Mouse (Mus musculus) layer of hippocampus, adult 6 months (tissue): ENCODE data around the gene Apoc1. TPM values are rescaled to one million over a fixed set of nuclear protein-coding genes. Genes with fewer than 3 reads are reported as not detected.

ENCODE experiments used
- long read RNA-seq, 2 experiments: library from polyadenylated mRNA; unstranded; transcript quantifications; one replicate each; pipeline ENCODE4 v2.0.0; 2019 to 2020
- polyA plus RNA-seq: library from polyadenylated mRNA; unstranded; fragments of <200 nt; fragmentation: Nextera tagmentation; gene quantifications from 2 replicates; pipeline ENCODE4 v1.2.3, GENCODE M21; 2021

Gene Apoc1
- polyA plus RNA-seq = 6.6 and 10.7 TPM in 2 replicates
- long read RNA-seq, experiment 1, partial matches to known transcripts = 0 of 3 reads
- long read RNA-seq, experiment 1, other reads (novel, unspliced or antisense) = 0 of 3 reads
- long read RNA-seq, experiment 2 = 0 reads

DNA sequence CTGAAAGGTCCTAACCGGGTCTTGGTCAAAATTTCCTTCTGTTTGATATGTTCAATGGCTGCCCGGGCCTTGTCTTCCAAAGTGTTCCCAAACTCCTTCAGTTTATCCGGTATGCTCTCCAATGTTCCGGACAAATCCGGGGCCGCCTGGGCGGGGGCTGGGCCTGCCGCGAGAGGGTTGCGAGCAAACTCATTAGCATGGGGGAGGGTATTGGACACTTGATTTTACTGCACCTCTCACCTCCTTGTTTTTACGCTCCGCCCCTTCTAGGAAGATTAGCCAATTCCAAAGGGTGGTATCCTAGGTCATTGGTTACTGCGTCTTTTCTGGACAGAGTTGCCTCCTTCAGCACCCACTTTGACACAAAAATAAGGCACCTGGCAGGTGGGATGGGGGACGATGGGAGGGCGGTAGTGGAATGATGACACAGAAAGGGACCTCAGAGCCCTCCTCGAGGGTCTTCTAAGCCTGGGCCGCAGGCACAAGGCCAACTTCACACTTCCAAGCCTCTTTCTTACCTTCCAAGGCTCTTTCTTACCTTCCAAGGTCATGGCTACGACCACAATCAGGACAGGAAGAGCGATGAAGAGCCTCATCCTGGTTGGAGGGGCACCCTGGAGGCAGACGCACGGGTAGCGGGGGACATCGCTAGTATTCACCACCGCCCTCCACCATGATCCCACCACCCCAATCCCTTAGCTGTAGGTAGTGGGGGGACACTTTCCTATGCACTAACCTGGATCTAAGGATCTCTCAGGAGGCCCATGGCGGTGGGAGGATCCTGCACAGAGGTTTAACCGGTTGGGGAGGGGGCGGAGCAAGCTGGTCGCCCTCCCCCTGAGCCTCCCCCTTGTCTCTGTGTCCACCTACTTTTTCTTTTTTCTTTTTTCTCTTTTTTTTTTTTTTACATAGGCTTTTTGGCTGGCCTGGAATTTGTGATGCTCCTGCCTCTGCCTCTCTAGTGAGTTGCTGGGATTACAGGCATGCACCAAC, at the start of gene Apoc1:
Gene Apoc1 (minus strand): TSS at position 788 of the 993 bp plus-strand sequence.

DNA sequence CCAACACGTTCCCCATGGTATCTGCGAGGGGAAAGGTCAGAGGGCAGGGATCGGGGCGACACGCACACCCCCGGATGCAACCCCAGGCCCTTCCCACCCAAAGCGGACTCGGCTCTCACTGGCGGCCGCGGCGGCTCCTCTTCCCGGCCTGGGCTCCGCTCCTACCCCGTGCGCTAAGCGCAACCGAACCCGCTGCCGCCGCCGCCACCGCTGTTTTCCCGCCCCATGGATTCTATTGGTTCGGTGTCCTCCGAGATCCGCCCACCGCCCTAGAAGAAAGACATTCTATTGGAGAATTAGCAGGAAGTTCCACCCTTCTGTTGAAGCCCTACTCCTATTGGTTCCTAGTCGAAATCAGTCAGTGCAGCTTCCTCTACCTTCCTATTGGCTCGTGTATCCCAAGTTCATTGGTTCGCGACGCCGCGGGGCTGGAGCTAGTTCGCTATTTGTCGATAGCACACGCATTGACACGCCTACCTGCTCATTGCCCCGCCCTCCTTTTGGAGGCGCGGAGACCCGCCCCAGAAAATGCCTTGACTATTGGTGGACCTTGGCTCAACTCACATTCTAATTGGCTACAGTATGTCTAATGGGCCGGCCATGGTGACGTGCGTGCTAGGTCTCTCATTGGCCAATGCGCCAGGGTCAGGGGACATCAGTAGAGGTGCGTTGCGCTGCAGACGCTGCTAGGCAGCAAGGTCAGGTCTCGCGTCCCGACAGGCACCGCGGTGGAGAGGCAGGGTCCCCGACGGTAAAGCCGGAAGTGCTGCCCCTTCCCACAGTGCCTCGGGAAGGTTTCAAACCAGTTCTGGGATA, 23.0 kb upstream of the Apoc1 start, which contains the start of gene Tomm40:
Gene Tomm40 (minus strand): TSS at position 200 of the 816 bp plus-strand sequence.

DNA sequence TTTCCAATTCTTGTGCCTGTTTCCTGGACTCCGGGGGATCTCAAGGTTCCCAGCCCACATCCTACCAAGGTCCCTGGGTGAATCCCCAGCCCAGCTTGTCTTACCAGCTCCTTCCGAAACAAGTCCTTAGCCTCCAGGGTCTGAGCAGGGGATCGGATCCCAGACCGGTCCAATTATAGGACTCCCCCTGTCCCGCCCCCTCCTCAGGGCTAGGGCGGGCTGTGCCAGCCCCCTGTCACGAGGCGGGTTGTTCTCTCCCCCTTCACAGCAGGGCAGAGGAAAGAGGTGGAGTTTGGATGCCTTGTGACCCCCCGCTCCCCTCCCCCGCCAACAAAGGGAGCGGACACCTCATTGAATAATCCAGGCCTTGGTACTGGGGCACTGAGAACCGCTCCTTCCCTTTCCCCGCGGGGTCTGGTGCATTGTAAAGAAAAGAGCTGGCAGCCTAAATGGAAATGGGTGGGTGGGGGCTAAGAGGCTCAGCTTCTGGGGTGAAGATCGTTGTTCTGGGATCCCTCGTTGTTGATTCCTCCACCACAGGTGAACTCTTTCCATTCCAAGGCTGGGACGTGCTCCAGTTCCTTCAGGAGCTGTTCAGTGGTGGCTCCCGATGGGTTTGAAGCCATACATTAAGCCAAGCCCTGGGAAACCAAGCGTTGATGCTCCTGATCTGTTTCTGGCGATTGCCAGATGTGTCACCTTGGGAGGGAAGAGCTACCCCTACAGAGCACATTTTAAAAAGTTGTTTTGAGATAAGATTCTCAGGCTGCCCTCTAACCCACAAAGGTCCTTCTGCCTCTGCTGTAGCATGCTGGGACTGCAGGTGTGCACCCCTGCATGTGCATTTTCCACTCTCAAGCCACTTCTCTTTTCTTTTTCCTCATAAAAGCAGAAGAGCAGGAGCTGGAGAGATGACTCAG, 6.7 kb upstream of the Apoc1 start, which contains the start of gene Apoe:
Gene Apoe (minus strand): TSS at position 282 of the 920 bp plus-strand sequence.

DNA sequence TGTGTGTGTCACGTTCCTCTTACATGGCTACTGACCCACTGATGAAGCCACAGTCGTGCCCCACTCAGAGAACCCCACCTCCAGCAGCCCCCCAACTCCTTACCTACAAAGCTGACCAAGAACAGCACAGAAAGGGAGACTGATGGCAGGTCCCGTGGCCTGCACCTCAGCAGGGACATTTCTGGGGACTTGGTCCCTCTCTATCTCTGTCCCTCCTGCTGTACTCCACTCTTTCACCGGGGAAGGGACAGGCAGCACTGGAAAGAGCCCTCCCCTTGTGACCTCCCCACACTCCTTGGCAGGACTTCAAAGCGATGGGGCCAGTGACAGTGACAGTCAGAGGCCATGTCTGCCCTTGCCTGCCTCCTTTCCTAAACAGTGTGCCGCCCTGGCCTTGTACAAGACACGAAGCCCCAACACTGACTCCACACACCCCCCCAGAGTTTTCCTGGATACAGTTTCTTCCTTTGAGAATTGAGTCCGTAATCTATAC, 11.2 kb downstream of the Apoc1 start, which contains the start of the genes Gm44805 and Apoc4:
Gene Gm44805 (minus strand): TSS at position 222 of the 493 bp plus-strand sequence.
Gene Apoc4 (minus strand): TSS at position 278 of the 493 bp plus-strand sequence.

DNA sequence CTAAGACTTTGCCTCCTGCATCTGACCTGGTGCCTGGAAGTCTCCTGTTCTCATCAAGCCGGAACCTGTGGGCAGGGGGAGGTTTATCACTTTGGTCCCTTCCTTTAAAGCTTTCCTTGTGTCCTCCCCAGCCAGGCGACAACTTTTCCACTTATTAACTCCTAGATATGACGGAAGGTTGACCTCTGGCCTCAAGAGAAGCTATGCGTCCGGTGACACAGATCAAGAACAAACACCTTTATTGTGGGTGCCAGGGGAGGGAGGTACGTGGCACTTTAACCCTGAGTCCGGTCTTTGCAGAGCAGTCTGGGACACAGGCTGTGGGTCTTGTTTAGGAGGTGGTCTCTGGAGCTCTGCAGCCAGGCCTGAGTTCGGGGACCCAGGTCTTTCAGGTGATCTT, 14.6 kb downstream of the Apoc1 start, which contains the start of gene Apoc2:
Gene Apoc2 (minus strand): TSS at position 70 of the 400 bp plus-strand sequence.

DNA sequence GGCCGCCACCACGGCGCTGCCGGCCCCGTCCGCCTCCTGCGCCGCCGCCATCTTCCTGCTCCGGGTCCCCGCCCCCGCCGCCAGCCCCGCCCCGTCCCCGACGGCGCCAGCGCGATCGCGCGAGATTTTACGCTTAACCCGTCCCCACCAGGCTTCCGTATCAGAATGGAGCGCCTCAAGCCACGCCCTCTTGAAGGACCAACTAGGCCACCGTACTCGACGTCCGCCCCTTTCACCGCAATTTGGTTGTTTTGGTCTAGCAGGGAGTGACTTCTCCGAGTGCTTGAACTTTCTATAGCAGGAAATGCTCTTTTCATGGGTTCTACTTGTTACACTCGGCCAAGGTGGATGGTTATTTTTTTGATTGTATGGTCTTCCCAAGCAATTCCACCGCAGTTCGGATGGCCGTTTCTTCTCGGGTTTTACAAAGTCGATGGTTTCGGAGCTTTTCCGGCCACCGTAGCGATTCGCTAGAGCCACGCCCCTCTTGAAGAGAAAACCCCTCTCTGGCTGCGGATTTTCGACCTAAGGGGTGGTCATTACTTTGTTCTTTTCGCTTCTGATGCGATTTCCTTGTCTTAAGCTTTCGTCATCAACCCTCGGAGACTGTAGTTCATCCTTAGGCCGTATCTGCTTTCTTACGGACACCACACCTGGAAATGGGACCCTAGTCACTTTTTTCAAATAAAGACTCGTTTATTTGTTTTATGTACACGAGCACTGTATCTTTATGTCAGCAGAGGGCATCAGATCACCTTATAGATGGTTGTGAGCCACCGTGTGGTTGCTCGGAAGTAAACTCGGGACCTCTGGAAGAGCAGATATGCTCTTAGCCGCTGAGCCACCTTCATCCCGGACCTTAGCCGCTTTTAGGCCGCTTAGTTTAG, 27.3 kb downstream of the Apoc1 start, which contains the start of gene Clptm1:
Gene Clptm1 (minus strand): TSS at position 79 of the 887 bp plus-strand sequence.

Other genes starting within 250 kb of the Apoc1 start
- 6.5 and 8.2 TPM in 2 replicates for gene Mark4, start 233.8 kb downstream of the Apoc1 start, polyA plus RNA-seq
- gene Exoc3l2, start 229.3 kb downstream of the Apoc1 start, polyA plus RNA-seq = 0.30 and 0.44 TPM in 2 replicates
- gene Bloc1s3, start 184.3 kb downstream of the Apoc1 start, polyA plus RNA-seq = 4.2 TPM in 2 replicates
- 39.0 and 48.4 TPM in 2 replicates for gene Trappc6a, start 184.3 kb downstream of the Apoc1 start, polyA plus RNA-seq
- gene Nkpd1, start 174.8 kb downstream of the Apoc1 start, polyA plus RNA-seq = 1.1 and 1.4 TPM in 2 replicates
- 1.7 and 2.4 TPM in 2 replicates for gene Ppp1r37, start 129.6 kb downstream of the Apoc1 start, polyA plus RNA-seq
- 0.60 and 1.7 TPM in 2 replicates for gene Zfp296, start 115.4 kb downstream of the Apoc1 start, polyA plus RNA-seq
- 136 and 146 TPM in 2 replicates for gene Gemin7, start 115.1 kb downstream of the Apoc1 start, polyA plus RNA-seq
- gene Clasrp, start 88.2 kb downstream of the Apoc1 start, polyA plus RNA-seq = 8.7 and 9.9 TPM in 2 replicates
- gene Relb, start 63.2 kb downstream of the Apoc1 start, polyA plus RNA-seq = 10.4 and 11.2 TPM in 2 replicates
- gene Clptm1, start 27.6 kb downstream of the Apoc1 start, polyA plus RNA-seq = 102 and 108 TPM in 2 replicates
- not detected in 2 replicates for gene Apoc2, start 14.7 kb downstream of the Apoc1 start, polyA plus RNA-seq
- not detected in 2 replicates for gene Gm44805, start 11.2 kb downstream of the Apoc1 start, polyA plus RNA-seq
- not detected in 2 replicates for gene Apoc4, start 11.2 kb downstream of the Apoc1 start, polyA plus RNA-seq
- 9,624 and 9,681 TPM in 2 replicates for gene Apoe, start 6.5 kb upstream of the Apoc1 start, polyA plus RNA-seq
- 158 and 171 TPM in 2 replicates for gene Tomm40, start 22.8 kb upstream of the Apoc1 start, polyA plus RNA-seq
- 4.7 and 6.5 TPM in 2 replicates for gene Nectin2, start 57.8 kb upstream of the Apoc1 start, polyA plus RNA-seq
- 8.8 and 9.8 TPM in 2 replicates for gene Bcam, start 78.4 kb upstream of the Apoc1 start, polyA plus RNA-seq
- 0.11 TPM in 1 of 2 replicates, not detected in the other for gene Cblc, start 104.1 kb upstream of the Apoc1 start, polyA plus RNA-seq
- gene Bcl3, start 130.1 kb upstream of the Apoc1 start, polyA plus RNA-seq = 0.46 and 0.52 TPM in 2 replicates
- 3.9 and 5.1 TPM in 2 replicates for gene Gm19345, start 159.3 kb upstream of the Apoc1 start, polyA plus RNA-seq
- 0.13 TPM in 1 of 2 replicates, not detected in the other for gene Ceacam16, start 168.6 kb upstream of the Apoc1 start, polyA plus RNA-seq
- not detected in 2 replicates for gene Ceacam19, start 195.3 kb upstream of the Apoc1 start, polyA plus RNA-seq
- 1.6 and 1.9 TPM in 2 replicates for gene Pvr, start 228.5 kb upstream of the Apoc1 start, polyA plus RNA-seq